Mouse (Mus musculus): ENCODE measurements around the gene Atp1a2.

The Atp1a2 gene

GRCm38 (mm10) chr1:172297611-172298537 is at the start of gene Atp1a2:
TSS of gene Atp1a2 (minus strand) at chr1:172298064.
- no peak for DNase-seq (ENCODE audit: low spot score)

- no peak for DNase-seq (ENCODE audit: low spot score)
These were observed 49.5 kb upstream of the Atp1a2 start for GRCm38 (mm10) chr1:172347382-172347781.

- no peak for DNase-seq (ENCODE audit: low spot score)
These were observed 48.8 kb upstream of the Atp1a2 start for GRCm38 (mm10) chr1:172346707-172347106.

- no peak for DNase-seq (ENCODE audit: low spot score)
These were observed 47.0 kb upstream of the Atp1a2 start for GRCm38 (mm10) chr1:172344820-172345219.

DNA sequence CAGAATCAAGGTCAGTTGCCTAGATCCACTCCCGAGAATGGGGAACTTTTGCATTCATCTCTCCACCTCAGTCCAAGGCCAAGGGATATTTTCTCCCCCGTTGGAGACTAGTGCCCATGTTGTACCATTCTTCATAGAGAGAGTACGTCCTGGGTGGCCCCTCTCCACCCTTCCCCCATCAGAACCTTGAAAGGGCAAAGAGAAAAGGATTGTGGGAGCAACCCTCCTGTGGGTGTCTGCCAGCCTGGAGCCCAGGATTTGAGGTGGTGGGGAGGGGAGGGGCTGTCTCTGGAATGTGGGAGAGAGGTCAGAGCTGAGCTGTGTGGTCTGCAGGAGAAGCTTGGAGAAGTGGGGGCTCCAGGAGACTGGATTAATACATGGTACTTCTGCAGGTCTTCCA is 46.0 kb upstream of the Atp1a2 start:
- DNase-seq (ENCODE audit: low spot score): no peak

DNA sequence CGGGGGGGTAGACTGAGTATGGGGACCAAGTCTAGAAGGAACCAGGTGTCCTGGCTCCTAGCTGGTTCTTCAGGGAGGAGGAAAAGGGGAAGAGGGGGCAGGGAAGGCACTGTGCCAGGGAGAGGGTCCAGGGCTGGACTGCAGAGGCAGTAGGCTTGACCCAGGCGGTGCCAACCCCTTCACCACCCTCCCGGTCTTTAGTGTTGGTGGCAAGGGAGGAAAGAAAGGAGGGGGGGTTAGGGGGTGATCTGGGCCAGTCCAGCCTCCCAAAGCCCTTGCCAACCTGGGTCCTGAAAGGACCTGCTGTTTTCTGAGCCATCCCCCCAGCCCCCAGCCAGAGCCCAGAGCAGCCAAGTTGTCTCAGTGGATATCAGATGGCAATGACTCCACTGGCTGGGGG is 44.9 kb upstream of the Atp1a2 start:
- DNase-seq (ENCODE audit: low spot score): no peak

GRCm38 (mm10) chr1:172341386-172341785 is 43.5 kb upstream of the Atp1a2 start:
- DNase-seq (ENCODE audit: low spot score): no peak

- DNase-seq (ENCODE audit: low spot score): peak; percentile 9
These were observed 43.0 kb upstream of the Atp1a2 start, which contains the start of gene Kcnj10 for GRCm38 (mm10) chr1:172340729-172341321. TSS of gene Kcnj10 (plus strand) at chr1:172341210.

DNA sequence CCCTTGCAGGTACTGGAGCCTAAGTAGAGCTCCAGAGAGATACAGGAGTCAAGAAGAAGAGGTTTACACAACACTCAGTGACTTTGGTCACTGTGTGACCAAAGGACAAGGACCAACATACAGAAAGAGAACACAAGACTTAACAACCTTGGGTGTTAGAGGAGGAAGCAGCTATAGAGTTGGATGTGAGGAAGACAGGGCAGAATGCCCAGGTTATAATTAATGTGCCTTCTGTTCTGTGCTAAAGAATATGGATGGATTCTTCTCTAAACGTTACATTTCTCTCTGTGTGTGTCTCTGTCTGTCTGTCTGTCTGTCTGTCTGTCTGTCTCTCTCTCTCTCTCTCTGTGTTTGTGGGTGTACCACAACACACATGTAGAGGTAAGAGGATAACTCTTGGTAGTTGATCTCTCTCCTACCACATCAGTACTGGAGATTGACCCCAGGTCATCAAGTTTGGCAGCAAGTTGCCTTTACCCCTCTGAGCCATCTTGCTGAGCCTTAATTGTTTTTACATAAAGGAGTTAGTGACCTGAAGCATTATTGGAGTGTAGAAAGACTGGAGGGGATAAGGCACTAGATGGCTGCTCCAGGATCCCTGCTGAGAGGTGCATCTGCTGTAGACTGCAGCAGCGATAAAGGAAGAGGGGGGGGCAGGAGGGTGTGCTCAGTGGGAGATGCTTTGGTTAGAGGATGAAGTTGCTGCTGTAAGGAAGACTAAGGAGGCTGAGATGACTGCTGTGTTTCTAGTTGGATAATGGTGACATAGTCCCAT is 39.7 kb upstream of the Atp1a2 start:
- no peak for DNase-seq (ENCODE audit: low spot score)

DNA sequence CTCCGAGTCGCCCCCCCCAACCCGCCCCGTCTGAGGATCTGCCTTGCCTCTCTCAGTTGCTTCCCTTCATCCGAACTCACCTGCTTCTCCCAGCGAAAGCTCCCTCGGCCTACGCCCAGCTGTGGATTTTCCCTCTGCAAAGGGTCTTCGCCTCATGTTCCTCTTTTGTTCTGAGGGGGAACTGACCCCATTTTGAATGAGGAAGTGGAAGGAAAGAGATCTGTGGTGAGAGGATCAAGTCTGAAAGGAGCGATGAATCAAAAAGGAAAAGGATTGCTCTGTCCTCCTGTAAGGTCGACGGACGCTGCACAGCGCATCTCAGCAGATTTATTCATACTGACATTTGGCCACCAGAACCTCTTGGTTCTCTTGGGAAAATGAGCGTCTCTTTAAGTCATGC is 37.9 kb upstream of the Atp1a2 start:
- no peak for DNase-seq (ENCODE audit: low spot score)

DNA sequence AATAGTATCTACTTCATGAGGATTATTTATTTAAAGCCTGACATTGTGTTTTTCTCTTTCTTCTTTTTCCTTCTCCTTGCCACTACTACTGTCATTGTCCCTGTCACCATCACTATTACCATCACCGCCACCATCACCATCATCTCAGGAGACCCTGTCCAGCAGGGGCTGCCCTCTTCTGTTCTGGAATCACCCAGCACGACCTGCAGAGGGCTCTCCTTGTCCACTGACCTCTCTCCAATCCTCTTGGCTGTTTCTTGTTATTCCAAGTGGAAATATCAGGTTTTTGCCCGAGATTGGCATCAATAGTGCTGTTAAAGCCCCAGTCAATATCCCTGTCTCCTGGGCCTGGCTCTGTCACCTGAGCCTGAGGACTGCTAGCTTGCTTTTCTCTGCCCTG is 35.6 kb upstream of the Atp1a2 start:
- DNase-seq (ENCODE audit: low spot score): no peak

GRCm38 (mm10) chr1:172332925-172333324 is 35.1 kb upstream of the Atp1a2 start:
- no peak for DNase-seq (ENCODE audit: low spot score)

DNA sequence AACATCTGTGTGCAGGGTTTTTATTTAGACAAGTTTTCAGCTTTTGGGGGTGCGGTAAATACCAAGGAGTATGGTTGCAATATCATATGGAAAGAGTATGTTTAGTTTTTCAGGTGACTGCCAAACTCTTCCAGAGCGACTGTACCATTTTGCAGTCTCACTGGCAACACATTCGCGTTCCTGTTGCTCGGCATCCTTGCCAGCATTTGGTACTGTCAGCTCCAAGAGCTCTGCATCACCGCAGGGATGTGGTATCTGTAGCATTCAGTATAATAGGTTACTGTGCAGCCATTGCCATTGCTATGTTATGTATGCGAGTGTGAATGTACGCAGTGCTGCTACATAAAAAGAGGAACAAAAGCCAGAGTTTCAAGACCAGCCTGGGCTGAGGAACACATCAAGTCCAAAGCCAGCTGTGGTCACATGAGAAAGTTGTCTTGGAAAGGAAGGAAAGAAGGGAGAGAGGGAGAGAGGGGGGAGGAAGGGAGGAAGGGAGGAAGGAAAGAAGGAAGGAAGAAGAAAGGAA is 33.6 kb upstream of the Atp1a2 start:
- no peak for DNase-seq (ENCODE audit: low spot score)

- no peak for DNase-seq (ENCODE audit: low spot score)
These were observed 31.8 kb upstream of the Atp1a2 start for GRCm38 (mm10) chr1:172329616-172330015.

DNA sequence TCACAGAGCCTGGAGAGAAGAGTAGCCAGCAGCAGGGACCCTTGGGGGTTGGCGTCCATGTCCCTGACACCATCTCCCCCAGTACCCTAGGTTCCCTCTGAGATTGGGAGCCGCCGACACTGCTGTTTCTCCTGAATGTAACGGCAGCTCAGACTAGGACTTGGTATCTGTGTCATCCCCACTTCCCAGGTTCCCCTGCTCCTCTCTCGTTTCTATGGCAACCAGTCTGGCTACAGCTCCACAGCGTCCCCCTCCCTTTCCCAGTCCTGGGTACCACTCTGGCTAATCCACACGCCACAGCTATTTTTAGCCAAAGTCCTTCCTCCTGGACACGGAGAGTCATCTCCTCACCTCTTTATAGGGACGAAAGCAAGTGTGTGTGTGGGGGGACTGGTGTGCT is 31.3 kb upstream of the Atp1a2 start, which contains the start of gene Kcnj9:
Gene Kcnj9, minus strand, starts transcription at position 188 of the 400 bp plus-strand sequence.
- no peak for DNase-seq (ENCODE audit: low spot score)

DNA sequence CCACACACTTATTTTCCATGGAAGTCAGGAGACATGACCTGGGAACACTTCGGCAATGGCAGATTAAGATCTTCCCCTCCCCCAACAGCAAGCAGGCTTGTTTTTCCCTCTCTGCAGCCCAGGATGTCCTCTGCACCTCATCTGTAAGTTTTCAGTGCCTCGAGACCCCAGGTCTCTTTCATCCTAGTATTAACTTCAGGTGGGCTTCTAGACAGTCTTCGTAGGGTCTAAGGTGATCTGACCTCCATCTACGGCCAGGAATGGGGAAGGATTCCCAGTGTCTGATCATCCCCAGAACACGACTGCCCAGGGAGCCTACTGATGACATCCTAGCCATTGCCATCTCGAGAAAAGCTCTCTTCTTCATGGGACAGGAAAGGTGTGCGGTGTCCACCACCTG is 30.6 kb upstream of the Atp1a2 start:
- DNase-seq (ENCODE audit: low spot score): no peak

DNA sequence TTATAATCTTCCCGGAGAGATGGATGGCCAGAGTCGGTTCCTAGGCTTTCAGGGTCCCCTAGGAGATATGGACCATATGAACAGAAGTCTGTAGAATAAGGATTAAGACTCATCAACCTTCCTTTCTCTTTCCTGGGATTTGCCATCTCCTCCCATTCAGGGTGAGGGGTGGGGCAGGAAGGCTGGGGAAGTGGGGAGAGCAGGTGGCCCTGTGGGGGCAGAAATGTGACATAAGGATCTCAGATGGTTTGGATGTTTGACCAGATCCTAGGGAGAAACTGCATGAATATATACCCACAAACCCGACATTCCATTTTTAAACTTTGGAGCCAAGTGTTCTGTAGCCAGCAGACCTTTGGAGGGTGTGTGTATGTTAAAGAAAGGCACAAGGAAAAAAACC is 30.2 kb upstream of the Atp1a2 start:
- no peak for DNase-seq (ENCODE audit: low spot score)

GRCm38 (mm10) chr1:172327206-172328001 is 29.5 kb upstream of the Atp1a2 start:
- DNase-seq (ENCODE audit: low spot score): no peak

- DNase-seq (ENCODE audit: low spot score): no peak
These were observed 28.8 kb upstream of the Atp1a2 start for GRCm38 (mm10) chr1:172326684-172327083.

DNA sequence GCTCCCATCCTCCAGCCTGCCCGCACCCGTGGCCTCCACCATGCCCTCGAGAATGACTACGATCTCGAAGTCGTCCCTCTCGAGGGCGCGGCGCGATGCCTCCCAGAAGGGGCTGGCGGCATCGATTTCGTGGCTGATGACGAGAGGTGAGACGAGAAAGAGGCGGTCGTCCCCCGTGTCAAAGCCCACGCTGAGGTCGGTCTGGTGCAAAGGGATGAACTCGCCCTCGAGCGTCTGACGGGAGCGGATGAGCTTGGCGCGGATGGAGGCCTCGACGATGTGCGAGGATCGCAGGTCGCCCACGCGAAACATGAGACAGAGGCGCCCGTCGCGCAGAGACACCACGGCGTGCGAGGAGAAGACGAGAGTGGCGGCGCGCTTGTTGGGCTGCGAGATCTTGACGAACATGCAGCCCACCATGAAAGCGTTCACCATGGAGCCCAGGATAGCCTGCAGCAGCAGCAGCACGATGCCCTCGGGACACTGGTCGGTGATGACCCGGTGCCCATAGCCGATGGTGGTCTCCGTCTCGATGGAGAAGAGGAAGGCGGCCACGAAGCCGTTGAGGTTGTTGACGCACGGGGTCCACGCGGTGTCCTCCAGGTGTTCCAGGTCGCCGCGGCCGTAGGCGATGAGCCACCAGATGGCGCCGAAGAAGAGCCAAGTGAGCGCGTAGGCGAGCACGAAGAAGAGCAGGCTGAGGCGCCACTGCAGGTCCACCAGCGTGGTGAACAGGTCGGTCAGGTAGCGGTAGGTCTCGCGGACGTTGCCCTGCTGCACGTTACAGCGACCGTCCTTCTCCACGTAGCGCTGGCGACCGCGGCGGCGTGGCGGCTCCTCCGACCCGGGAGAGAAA is 28.0 kb upstream of the Atp1a2 start:
- DNase-seq (ENCODE audit: low spot score): peak; percentile 35

All from spleen, adult 12 weeks (tissue).